Mouse (Mus musculus): ENCODE measurements around the gene Rnf187. TPM values are rescaled to one million over a fixed set of nuclear protein-coding genes. Genes with fewer than 3 reads are reported as not detected.

The Rnf187 gene
- polyA plus RNA-seq, 1 experiment from 2014 or later = 168 TPM

DNA sequence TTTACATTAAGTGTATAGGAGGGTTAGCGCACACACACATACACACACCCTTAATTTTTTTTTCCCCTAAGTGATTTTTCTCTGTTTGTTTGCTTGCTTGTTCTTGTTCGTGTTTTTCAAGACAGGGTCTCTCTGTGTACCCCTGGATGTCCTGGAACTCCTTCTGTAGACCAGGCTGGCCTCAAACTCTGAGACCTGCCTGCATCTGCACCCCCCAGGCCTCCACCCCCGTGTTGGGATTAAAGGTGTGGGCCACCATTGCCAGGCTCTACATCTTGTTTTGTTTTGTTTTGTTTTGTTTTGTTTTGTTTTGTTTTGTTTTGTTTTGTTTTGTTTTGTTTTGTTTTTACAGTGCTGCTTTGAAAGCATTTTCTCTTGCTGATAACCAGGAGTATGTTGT is 8.6 kb upstream of the Rnf187 start:
- H3K9me3 ChIP-seq (ENCODE audit: low read length) = no peaks in the 10 kb centered on the region
- no peak overlapping the region for H3K27ac ChIP-seq (ENCODE audit: low read length)
- ATAC-seq (no peak), DNase-seq (ENCODE audit: low spot score) (no peak)
- WGBS = 75% methylated on average over 3 of the region's 3 CpGs
- H3K9ac ChIP-seq (replicated peaks; ENCODE audit: low read depth) = no peak overlapping the region
- TF ChIP-seq EP300 (IDR thresholded peaks at IDR 0.05) = no peak
- no peak for TF ChIP-seq CTCF (IDR thresholded peaks at IDR 0.05)
- peaks cover 5% of the 10 kb centered on the region; the same call in 1 of the 2 replicates for H3K27me3 ChIP-seq (replicated peaks; ENCODE audit: insufficient read depth, low read length)
- H3K4me1 ChIP-seq (ENCODE audit: insufficient read depth, low read depth, low read length) = no peaks in the 10 kb centered on the region
- H3K36me3 ChIP-seq (ENCODE audit: insufficient read depth, low read length) = no peaks in the 10 kb centered on the region
- H3K4me3 ChIP-seq (ENCODE audit: low read depth, low read length) = no peak overlapping the region
- H3K4me2 ChIP-seq (replicated peaks; ENCODE audit: low read depth, low read length) = no peak overlapping the region

- Histone ChIP-seq H3K27me3 (replicated peaks; ENCODE audit: insufficient read depth, low read length) (0 out of 2 replicates have a peak, but pooled peaks cover 2% of the 10 kb centered on the region), H3K9ac (replicated peaks; ENCODE audit: low read depth) (no peak overlapping the region), H3K36me3 (ENCODE audit: insufficient read depth, low read length) (no peaks in the 10 kb centered on the region), H3K4me3 (ENCODE audit: low read depth, low read length) (no peak overlapping the region), H3K4me2 (replicated peaks; ENCODE audit: low read depth, low read length) (no peak overlapping the region), H3K9me3 (ENCODE audit: low read length) (no peaks in the 10 kb centered on the region), H3K4me1 (ENCODE audit: insufficient read depth, low read depth, low read length) (no peaks in the 10 kb centered on the region), H3K27ac (ENCODE audit: low read length) (no peak overlapping the region)
- TF ChIP-seq EP300 (IDR thresholded peaks at IDR 0.05) (no peak), CTCF (IDR thresholded peaks at IDR 0.05) (no peak)
- DNase-seq (ENCODE audit: low spot score) = no peak
- no peak for ATAC-seq
- WGBS = 69% methylated on average over 5 of the region's 5 CpGs
Observed at GRCm38 (mm10) chr11:58944136-58944535, 5.4 kb upstream of the Rnf187 start.

GRCm38 (mm10) chr11:58939088-58939439 is 348 bp upstream of the Rnf187 start:
- Histone ChIP-seq H3K9me3 (ENCODE audit: low read length) (no peaks in the 10 kb centered on the region), H3K9ac (replicated peaks; ENCODE audit: low read depth) (no peak overlapping the region), H3K4me1 (ENCODE audit: insufficient read depth, low read depth, low read length) (peaks cover 12% of the 10 kb centered on the region; the same call in 1 of the 2 replicates), H3K4me3 (ENCODE audit: low read depth, low read length) (no peak overlapping the region), H3K36me3 (ENCODE audit: insufficient read depth, low read length) (0 out of 2 replicates have a peak, but pooled peaks cover 5% of the 10 kb centered on the region), H3K27ac (ENCODE audit: low read length) (peak overlapping the region; percentile 97; the same call in 1 of the 2 replicates), H3K4me2 (replicated peaks; ENCODE audit: low read depth, low read length) (peak overlapping the region; percentile 97), H3K27me3 (replicated peaks; ENCODE audit: insufficient read depth, low read length) (no peaks in the 10 kb centered on the region)
- TF ChIP-seq CTCF (IDR thresholded peaks at IDR 0.05) (peak; percentile 21; the same call in 1 of the 2 replicates), EP300 (IDR thresholded peaks at IDR 0.05) (no peak)
- ATAC-seq = no peak
- no peak for DNase-seq (ENCODE audit: low spot score)
- 17% methylated on average over 6 of the region's 6 CpGs for WGBS

DNA sequence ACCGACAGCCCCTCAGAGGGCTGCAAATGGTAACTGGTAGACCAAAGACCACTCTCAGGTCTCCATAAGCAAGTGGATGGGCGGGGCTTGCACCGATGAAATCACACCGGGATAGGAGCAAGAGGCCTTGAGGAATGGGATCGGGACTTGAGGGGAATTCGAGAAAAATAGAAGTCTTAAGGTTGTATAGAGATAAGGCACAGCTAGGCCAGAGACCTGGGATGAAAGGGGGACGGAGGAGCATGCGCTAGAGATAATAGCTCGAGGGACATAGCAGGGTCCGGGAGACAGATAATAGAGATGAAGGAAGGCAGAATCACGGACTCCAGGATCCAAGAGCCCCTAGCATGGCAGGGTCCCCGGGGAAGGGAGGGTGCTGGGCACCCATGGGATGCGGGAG is 807 bp downstream of the Rnf187 start:
- WGBS = under 1% methylated on average over 13 of the region's 13 CpGs
- ATAC-seq = no peak
- no peaks in the 10 kb centered on the region for H3K9me3 ChIP-seq (ENCODE audit: low read length)
- H3K4me1 ChIP-seq (ENCODE audit: insufficient read depth, low read depth, low read length) = peaks cover 12% of the 10 kb centered on the region; the same call in 1 of the 2 replicates
- H3K4me2 ChIP-seq (replicated peaks; ENCODE audit: low read depth, low read length) = peak overlapping the region; percentile 97
- H3K4me3 ChIP-seq (ENCODE audit: low read depth, low read length) = peak overlapping the region; percentile 92
- peaks cover 16% of the 10 kb centered on the region; the same call in 1 of the 2 replicates for H3K36me3 ChIP-seq (ENCODE audit: insufficient read depth, low read length)
- peak overlapping the region; percentile 97 for H3K27ac ChIP-seq (ENCODE audit: low read length)
- no peaks in the 10 kb centered on the region for H3K27me3 ChIP-seq (replicated peaks; ENCODE audit: insufficient read depth, low read length)
- H3K9ac ChIP-seq (replicated peaks; ENCODE audit: low read depth) = peak overlapping the region; percentile 87
- DNase-seq (ENCODE audit: low spot score) = no peak
- TF ChIP-seq CTCF (IDR thresholded peaks at IDR 0.05) = no peak
- no peak for TF ChIP-seq EP300 (IDR thresholded peaks at IDR 0.05)

DNA sequence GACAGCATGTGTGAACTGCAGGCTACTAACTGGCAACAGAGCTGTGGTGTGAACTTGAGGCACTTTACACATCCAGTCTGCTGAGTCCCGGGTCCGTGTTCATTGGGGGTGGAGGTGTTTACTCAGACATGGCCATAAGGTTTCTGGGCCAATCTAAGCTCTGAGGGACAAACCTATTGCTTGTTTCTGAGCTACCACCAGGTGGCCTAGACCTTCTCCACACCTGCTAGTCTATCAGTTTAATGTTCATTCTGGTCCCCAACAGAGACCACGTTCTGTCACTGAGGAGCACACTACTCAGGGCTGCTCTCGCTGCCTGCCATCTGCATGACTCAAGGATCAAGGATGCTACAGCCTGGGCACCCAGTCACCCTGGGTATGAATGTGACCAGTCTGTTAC is 7.1 kb downstream of the Rnf187 start:
- no peak for DNase-seq (ENCODE audit: low spot score)
- TF ChIP-seq EP300 (IDR thresholded peaks at IDR 0.05) (no peak), CTCF (IDR thresholded peaks at IDR 0.05) (peak; percentile 45)
- no peak overlapping the region for H3K4me2 ChIP-seq (replicated peaks; ENCODE audit: low read depth, low read length)
- whole genome bisulfite sequencing = 64% methylated on average over 4 of the region's 4 CpGs
- no peak overlapping the region for H3K4me3 ChIP-seq (ENCODE audit: low read depth, low read length)
- no peak overlapping the region for H3K27ac ChIP-seq (ENCODE audit: low read length)
- H3K9me3 ChIP-seq (ENCODE audit: low read length) = no peaks in the 10 kb centered on the region
- H3K36me3 ChIP-seq (ENCODE audit: insufficient read depth, low read length) = peaks cover 23% of the 10 kb centered on the region; the same call in 1 of the 2 replicates
- no peak overlapping the region for H3K9ac ChIP-seq (replicated peaks; ENCODE audit: low read depth)
- ATAC-seq = no peak
- H3K4me1 ChIP-seq (ENCODE audit: insufficient read depth, low read depth, low read length) = no peaks in the 10 kb centered on the region
- H3K27me3 ChIP-seq (replicated peaks; ENCODE audit: insufficient read depth, low read length) = no peaks in the 10 kb centered on the region

DNA sequence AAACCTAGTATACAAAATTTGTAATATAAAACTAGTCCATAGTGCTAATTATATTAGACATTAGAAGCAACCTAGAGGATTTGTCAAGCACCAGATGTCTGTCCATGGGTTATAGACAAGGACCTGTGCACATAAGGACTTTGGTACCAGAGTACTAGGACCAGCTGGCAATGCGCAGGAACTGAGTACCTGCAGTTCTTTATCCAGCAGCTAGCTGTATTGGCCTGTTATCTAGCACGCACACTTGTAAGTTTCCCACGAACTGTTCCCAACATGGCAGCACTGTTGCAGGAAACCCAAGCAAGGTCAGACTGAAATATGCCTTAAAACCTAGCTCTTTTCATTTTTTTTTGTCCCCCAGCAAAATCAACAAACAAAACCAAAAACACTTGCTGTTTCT is 8.5 kb downstream of the Rnf187 start:
- WGBS = 85% methylated on average over 3 of the region's 3 CpGs
- no peak for TF ChIP-seq EP300 (IDR thresholded peaks at IDR 0.05)
- no peak for TF ChIP-seq CTCF (IDR thresholded peaks at IDR 0.05)

GRCm38 (mm10) chr11:58929641-58930040 is 9.1 kb downstream of the Rnf187 start:
- no peak overlapping the region for H3K4me3 ChIP-seq (ENCODE audit: low read depth, low read length)
- H3K9me3 ChIP-seq (ENCODE audit: low read length) = no peaks in the 10 kb centered on the region
- WGBS = 40% methylated on average over 3 of the region's 3 CpGs
- H3K9ac ChIP-seq (replicated peaks; ENCODE audit: low read depth) = no peak overlapping the region
- H3K4me1 ChIP-seq (ENCODE audit: insufficient read depth, low read depth, low read length) = no peaks in the 10 kb centered on the region
- no peak overlapping the region for H3K4me2 ChIP-seq (replicated peaks; ENCODE audit: low read depth, low read length)
- DNase-seq (ENCODE audit: low spot score) (no peak), ATAC-seq (no peak)
- no peak for TF ChIP-seq CTCF (IDR thresholded peaks at IDR 0.05)
- no peak for TF ChIP-seq EP300 (IDR thresholded peaks at IDR 0.05)
- no peaks in the 10 kb centered on the region for H3K27me3 ChIP-seq (replicated peaks; ENCODE audit: insufficient read depth, low read length)
- peaks cover 23% of the 10 kb centered on the region; the same call in 1 of the 2 replicates for H3K36me3 ChIP-seq (ENCODE audit: insufficient read depth, low read length)
- no peak overlapping the region for H3K27ac ChIP-seq (ENCODE audit: low read length)

More for the DNA sequence above, 8.5 kb downstream of the Rnf187 start:
- no peak overlapping the region for H3K4me2 ChIP-seq (replicated peaks; ENCODE audit: low read depth, low read length)
- H3K4me3 ChIP-seq (ENCODE audit: low read depth, low read length) = no peak overlapping the region
- H3K27ac ChIP-seq (ENCODE audit: low read length) = no peak overlapping the region
- ATAC-seq (no peak), DNase-seq (ENCODE audit: low spot score) (no peak)
- H3K27me3 ChIP-seq (replicated peaks; ENCODE audit: insufficient read depth, low read length) = no peaks in the 10 kb centered on the region
- no peaks in the 10 kb centered on the region for H3K9me3 ChIP-seq (ENCODE audit: low read length)
- peaks cover 23% of the 10 kb centered on the region; the same call in 1 of the 2 replicates for H3K36me3 ChIP-seq (ENCODE audit: insufficient read depth, low read length)
- no peak overlapping the region for H3K9ac ChIP-seq (replicated peaks; ENCODE audit: low read depth)
- H3K4me1 ChIP-seq (ENCODE audit: insufficient read depth, low read depth, low read length) = no peaks in the 10 kb centered on the region

Data from lung, postnatal 0 days (tissue).